Mouse (Mus musculus) liver, postnatal 0 days (tissue): ENCODE results near the gene Nr1d2. TPM values are rescaled to one million over a fixed set of nuclear protein-coding genes. Genes with fewer than 3 reads are reported as not detected.
A peak's percentile ranks its signal among the peaks of the same experiment; 100 is the strongest.
"Not testable (repeated sequence)": the region's sequence is repeated elsewhere in the genome, so short reads cannot be mapped to it uniquely, and the experiment has no call there.

Source experiments
- ATAC-seq: fragments of 200-750 bp; cut with Nextera tagmentation; 2 replicates; pipeline ENCODE4 v1.8.0; 2017; ENCODE audit warnings: mild to moderate bottlenecking, moderate library complexity
- DNase-seq: peaks from one replicate; pipeline ENCODE4 v3.0.0-alpha.2; 2016
- H3K27ac ChIP-seq: fragments of 300-500 bp; sonication (generic); 2 replicates; pipeline ENCODE4 v1.5.1; 2014; ENCODE audit warnings: antibody characterized with exemption, moderate library complexity, mild to moderate bottlenecking, low read depth
- H3K27me3 ChIP-seq: fragments of 300-500 bp; sonication (generic); 2 replicates; pipeline ENCODE4 v1.6.1; 2014; ENCODE audit warnings: low read length, control low read depth, mixed read lengths; ENCODE audit not compliant: insufficient read depth
- H3K36me3 ChIP-seq: fragments of 300-500 bp; sonication (generic); replicated peaks from 2 replicates; pipeline ENCODE4 v1.6.1; 2014; ENCODE audit warnings: mild to moderate bottlenecking, control low read depth, low read length, moderate library complexity, mixed read lengths; ENCODE audit not compliant: insufficient read depth
- H3K4me1 ChIP-seq: fragments of 300-500 bp; sonication (generic); 2 replicates; pipeline ENCODE4 v1.6.1; 2014; ENCODE audit warnings: antibody characterized with exemption, mild to moderate bottlenecking, control low read depth; ENCODE audit not compliant: insufficient read depth
- H3K4me2 ChIP-seq: fragments of 300-500 bp; sonication (generic); 2 replicates; pipeline ENCODE4 v1.6.1; 2014; ENCODE audit warnings: low read depth, mild to moderate bottlenecking, low read length, moderate library complexity, mixed read lengths
- H3K4me3 ChIP-seq: fragments of 300-500 bp; sonication (generic); 2 replicates; pipeline ENCODE4 v1.5.1; 2014; ENCODE audit warnings: low read depth, low read length
- H3K9ac ChIP-seq: fragments of 300-500 bp; sonication (generic); replicated peaks from 2 replicates; pipeline ENCODE4 v1.6.1; 2014; ENCODE audit warnings: mild to moderate bottlenecking, moderate library complexity
- H3K9me3 ChIP-seq: fragments of 300-500 bp; sonication (generic); 2 replicates; pipeline ENCODE4 v1.6.1; 2016; ENCODE audit warnings: mild to moderate bottlenecking, control low read depth, low read length, mixed read lengths
- CTCF ChIP-seq: sonication (generic); IDR thresholded peaks from 2 replicates; pipeline ENCODE4 v1.5.1; 2016; ENCODE audit warnings: antibody characterized with exemption, low read depth
- EP300 ChIP-seq: IDR thresholded peaks from 2 replicates; pipeline ENCODE4 v1.6.1; 2016; ENCODE audit warnings: antibody characterized with exemption, low read depth, mild to moderate bottlenecking
- WGBS: fragments of 180-500 bp; shearing (Covaris S2); extraction: QIAGEN DNeasy Blood & Tissue Kit; methylation state at CpG from one replicate; pipeline ENCODE4 v1.1.7; 2014; ENCODE audit not compliant: insufficient replicate concordance; 5-methylcytosine and 5-hydroxymethylcytosine counted together
- polyA plus RNA-seq: library from polyadenylated mRNA; unstranded; fragments of >200 nt; fragmentation: Nextera tagmentation; extraction: Ambion mirVana; gene quantifications from 2 replicates; pipeline ENCODE4 v1.2.1, GENCODE M21; 2015

The Nr1d2 gene
- polyA plus RNA-seq, 1 experiment from 2014 or later: 6.2 TPM

DNA sequence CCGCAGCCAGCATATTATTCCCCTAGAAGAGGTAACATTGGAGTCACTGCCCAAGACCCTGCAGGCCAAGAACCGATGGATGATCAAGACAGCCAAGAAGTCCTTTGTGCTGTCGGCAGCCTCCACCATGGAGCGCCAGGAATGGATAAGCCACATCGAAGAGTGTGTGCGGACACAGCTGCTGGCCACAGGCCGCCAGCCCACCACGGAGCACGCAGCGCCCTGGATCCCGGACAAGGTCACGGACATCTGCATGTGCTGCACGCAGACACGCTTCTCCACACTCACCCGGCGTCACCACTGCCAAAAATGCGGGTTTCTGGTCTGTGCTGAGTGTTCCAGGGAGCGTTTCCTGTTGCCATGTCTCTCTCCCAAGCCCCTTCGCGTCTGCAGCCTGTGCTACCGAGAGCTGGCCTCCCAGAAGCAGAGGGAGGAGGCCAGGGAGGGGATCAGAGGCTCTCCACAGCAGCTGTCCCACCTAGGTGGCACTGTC, 3.8 kb upstream of the Nr1d2 start:
- Histone ChIP-seq H3K4me3 (no peak overlapping the region), H3K4me2 (no peak overlapping the region), H3K9me3 (no peaks in the 10 kb centered on the region), H3K27ac (no peak overlapping the region), H3K4me1 (peaks cover 7% of the 10 kb centered on the region; the same call in 1 of the 2 replicates), H3K27me3 (no peaks in the 10 kb centered on the region), H3K9ac (no peak overlapping the region), H3K36me3 (no peaks in the 10 kb centered on the region)
- WGBS: 76% methylated on average over 21 of the region's 21 CpGs
- DNase-seq: no peak
- no peak for TF ChIP-seq CTCF
- TF ChIP-seq EP300: no peak
- ATAC-seq: no peak

DNA sequence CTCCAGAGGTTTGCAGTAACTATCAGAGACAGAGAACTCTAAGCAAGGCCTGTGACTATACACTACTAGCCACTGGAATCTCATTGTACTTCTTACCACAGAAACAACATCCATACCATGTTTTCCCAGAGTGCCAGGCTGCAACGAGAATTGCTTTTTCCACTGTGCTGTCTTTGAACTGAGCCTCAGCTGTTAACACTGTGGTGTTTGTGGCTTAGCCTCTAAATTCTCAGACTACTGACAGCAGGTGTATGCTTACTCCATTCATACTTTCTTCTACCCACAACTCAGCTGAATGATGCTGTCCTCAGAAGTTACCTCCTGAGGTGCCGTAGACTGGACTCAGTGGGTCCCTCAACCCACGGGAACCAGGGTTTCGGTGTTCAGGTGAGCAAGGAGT, 2.9 kb upstream of the Nr1d2 start:
- no peak for DNase-seq
- no peak for TF ChIP-seq EP300
- TF ChIP-seq CTCF: no peak
- Histone ChIP-seq H3K27me3 (no peaks in the 10 kb centered on the region), H3K27ac (no peak overlapping the region), H3K4me1 (peaks cover 10% of the 10 kb centered on the region), H3K9ac (no peak overlapping the region), H3K4me3 (no peak overlapping the region), H3K36me3 (no peaks in the 10 kb centered on the region), H3K9me3 (no peaks in the 10 kb centered on the region), H3K4me2 (no peak overlapping the region)
- 81% methylated on average over 4 of the region's 4 CpGs for WGBS
- ATAC-seq: no peak

DNA sequence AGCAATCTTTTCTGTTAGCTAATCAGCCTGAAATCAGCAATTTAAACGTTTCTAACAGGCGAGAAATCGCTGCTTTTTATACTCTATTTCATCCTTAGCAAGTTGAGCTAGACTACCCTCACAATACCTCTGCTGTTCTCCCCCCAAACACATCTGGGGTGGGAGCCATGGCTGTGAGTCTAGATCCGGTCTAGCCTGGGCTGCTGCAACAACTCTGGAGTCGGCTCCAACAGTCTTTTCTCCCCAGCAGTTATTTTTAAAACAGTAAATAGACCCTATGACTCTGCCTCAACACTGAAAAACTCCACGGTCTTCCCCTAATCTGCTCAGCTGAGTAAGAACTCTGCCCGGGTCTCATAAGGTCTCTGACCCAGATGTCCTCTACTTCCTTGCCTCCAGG, 1.2 kb upstream of the Nr1d2 start:
- Histone ChIP-seq H3K36me3 (no peaks in the 10 kb centered on the region), H3K27ac (no peak overlapping the region), H3K4me1 (peaks cover 10% of the 10 kb centered on the region), H3K9ac (no peak overlapping the region), H3K4me2 (no peak overlapping the region), H3K9me3 (no peaks in the 10 kb centered on the region), H3K27me3 (no peaks in the 10 kb centered on the region), H3K4me3 (no peak overlapping the region)
- no peak for TF ChIP-seq CTCF
- TF ChIP-seq EP300: no peak
- no peak for DNase-seq
- no peak for ATAC-seq
- WGBS: 60% methylated on average over 7 of the region's 7 CpGs

DNA sequence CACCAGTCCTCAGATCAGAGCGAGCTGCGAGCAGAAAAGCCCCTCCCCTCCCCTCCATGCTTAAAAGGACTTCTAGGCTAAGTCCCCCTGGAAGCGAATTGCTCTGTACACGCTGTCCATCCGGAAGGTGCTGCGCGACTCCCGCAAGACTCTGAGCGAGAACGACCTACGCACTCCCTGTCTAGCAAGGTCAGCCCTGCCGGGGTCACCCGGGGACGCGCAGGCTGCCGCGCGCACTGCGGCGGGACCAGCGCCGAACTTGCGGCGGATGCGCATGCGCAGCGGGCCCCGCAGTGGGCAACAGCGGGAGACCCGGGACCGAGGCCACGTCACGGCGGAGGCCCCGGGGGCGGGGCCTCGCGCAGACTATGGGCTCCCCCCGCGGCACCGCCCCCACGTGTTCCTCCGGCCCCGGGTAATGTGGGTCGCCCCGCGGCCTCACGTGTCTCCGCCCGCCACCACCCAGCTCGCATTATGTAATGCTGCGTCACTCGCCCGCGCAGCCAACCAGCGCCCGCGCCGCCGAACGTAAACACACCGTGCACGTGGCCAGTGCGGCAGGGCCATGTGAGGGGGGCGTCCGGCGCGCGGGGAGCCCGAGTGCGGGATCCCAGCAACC, 687 bp downstream of the Nr1d2 start:
- Histone ChIP-seq H3K9ac (peak overlapping the region; percentile 94), H3K4me2 (peak overlapping the region; percentile 93), H3K4me1 (peaks cover 21% of the 10 kb centered on the region), H3K9me3 (no peaks in the 10 kb centered on the region), H3K27ac (peak overlapping the region; percentile 99), H3K4me3 (peak overlapping the region; percentile 87), H3K36me3 (no peaks in the 10 kb centered on the region), H3K27me3 (no peaks in the 10 kb centered on the region)
- WGBS: under 1% methylated on average over 61 of the region's 71 CpGs
- ATAC-seq (peak; percentile 80), DNase-seq (peak; percentile 95)
- TF ChIP-seq EP300 (0 out of 2 replicates have a peak, but pooled peaks have one; percentile 5), CTCF (no peak)

DNA sequence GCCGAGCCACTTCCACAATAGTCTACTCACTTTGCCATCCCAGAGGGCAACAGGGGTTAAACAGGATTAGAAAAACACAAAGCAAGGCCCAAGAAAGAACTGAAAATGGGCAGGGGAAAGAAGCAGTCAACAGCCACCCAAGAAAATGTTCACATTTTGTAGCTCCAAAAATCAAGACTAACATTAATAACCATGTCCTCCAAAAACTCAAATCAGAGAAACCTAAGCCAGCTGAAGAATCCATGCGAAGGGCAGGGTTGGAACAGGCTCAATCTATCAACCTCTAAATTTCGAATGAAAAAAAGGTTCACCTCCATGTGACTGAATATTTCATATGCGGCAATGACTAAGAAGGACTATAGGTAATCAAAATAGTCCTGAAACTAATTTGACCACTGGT, 1.5 kb downstream of the Nr1d2 start:
- DNase-seq: no peak
- Histone ChIP-seq H3K36me3 (no peaks in the 10 kb centered on the region), H3K9me3 (no peaks in the 10 kb centered on the region), H3K4me3 (no peak overlapping the region), H3K27ac (peak overlapping the region; percentile 99; the same call in 1 of the 2 replicates), H3K9ac (no peak overlapping the region), H3K27me3 (no peaks in the 10 kb centered on the region), H3K4me2 (peak overlapping the region; percentile 93), H3K4me1 (peaks cover 21% of the 10 kb centered on the region)
- ATAC-seq: no peak
- no peak for TF ChIP-seq EP300
- TF ChIP-seq CTCF: no peak
- WGBS: 69% methylated on average over 4 of the region's 4 CpGs

DNA sequence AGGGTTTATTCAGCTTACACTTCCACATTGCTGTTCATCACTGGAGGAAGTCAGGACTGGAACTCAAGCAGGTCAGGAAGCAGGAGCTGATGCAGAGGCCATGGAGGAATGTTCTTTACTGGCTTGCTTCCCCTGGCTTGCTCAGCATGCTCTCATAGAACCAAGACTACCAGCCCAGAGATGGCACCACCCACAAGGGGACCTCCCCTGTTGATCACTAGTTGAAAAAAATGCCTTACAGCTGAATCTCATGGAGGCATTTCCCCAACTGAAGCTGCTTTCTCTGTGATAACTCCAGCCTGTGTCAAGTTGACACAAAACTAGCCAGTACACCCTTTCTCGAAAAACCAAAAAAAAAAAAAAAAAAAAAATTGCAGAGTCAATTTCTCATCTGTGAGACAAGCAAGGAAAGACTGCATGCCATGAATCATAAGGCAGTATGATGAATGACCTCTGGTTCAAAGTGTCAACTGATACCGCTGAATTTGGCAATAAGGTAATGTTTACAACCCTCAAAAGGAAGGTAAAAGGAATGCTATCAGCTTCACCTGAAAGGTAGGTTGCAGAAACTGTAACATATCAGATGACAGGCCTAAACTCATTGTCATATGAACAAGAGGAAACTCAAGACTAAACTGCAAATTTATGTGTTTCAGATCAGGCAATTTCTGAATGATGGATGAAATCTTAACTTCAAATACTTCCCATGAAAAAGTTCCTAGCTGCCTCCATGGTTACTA, 2.3 kb downstream of the Nr1d2 start:
- not testable (repeated sequence) for H3K27me3 ChIP-seq, H3K4me3 ChIP-seq, DNase-seq, H3K4me2 ChIP-seq, H3K9me3 ChIP-seq, H3K27ac ChIP-seq, H3K9ac ChIP-seq, H3K36me3 ChIP-seq, ATAC-seq
- H3K4me1 ChIP-seq: peaks cover 21% of the 10 kb centered on the region
- WGBS: 67% methylated on average over 2 of the region's 2 CpGs
